Mouse (Mus musculus) liver, postnatal 0 days (tissue): ENCODE results near the gene Ifi206.

Source experiments
- CTCF ChIP-seq: sonication (generic); IDR thresholded peaks from 2 replicates; pipeline ENCODE4 v1.5.1; 2016; ENCODE audit warnings: antibody characterized with exemption, low read depth
- EP300 ChIP-seq: IDR thresholded peaks from 2 replicates; pipeline ENCODE4 v1.6.1; 2016; ENCODE audit warnings: antibody characterized with exemption, low read depth, mild to moderate bottlenecking

GRCm38 (mm10) chr1:173426345-173426744 is 64.5 kb downstream of the Ifi206 start:
- no peak for TF ChIP-seq CTCF
- TF ChIP-seq EP300: no peak
